Mouse (Mus musculus) kidney, embryonic 16.5 days (tissue): ENCODE results near the gene Cyld. TPM values are rescaled to one million over a fixed set of nuclear protein-coding genes. Genes with fewer than 3 reads are reported as not detected.

Source experiments
- ATAC-seq: fragments of 200-750 bp; cut with Nextera tagmentation; 2 replicates; pipeline ENCODE4 v1.8.0; 2017; ENCODE audit warnings: moderate TSS enrichment; ENCODE audit not compliant: low FRiP score, low TSS enrichment
- H3K27ac ChIP-seq: fragments of 300-500 bp; sonication (generic); 2 replicates; pipeline ENCODE4 v1.5.1; 2014; ENCODE audit warnings: low read length
- H3K27me3 ChIP-seq: fragments of 300-500 bp; sonication (generic); 2 replicates; pipeline ENCODE4 v1.6.1; 2014; ENCODE audit warnings: low read length, control low read depth, mixed read lengths; ENCODE audit not compliant: insufficient read depth
- H3K36me3 ChIP-seq: fragments of 300-500 bp; sonication (generic); 2 replicates; pipeline ENCODE4 v1.6.1; 2014; ENCODE audit warnings: low read length, control low read depth, mixed read lengths; ENCODE audit not compliant: insufficient read depth
- H3K4me1 ChIP-seq: fragments of 300-500 bp; sonication (generic); 2 replicates; pipeline ENCODE4 v1.6.1; 2014; ENCODE audit warnings: low read length, control low read depth, mixed read lengths; ENCODE audit not compliant: insufficient read depth
- H3K4me2 ChIP-seq: fragments of 300-500 bp; sonication (generic); replicated peaks from 2 replicates; pipeline ENCODE4 v1.6.1; 2014; ENCODE audit warnings: low read depth, low read length
- H3K4me3 ChIP-seq: fragments of 300-500 bp; sonication (generic); 2 replicates; pipeline ENCODE4 v1.5.1; 2014; ENCODE audit warnings: mild to moderate bottlenecking, low read length
- H3K9ac ChIP-seq: fragments of 300-500 bp; sonication (generic); replicated peaks from 2 replicates; pipeline ENCODE4 v1.6.1; 2014; ENCODE audit warnings: low read length
- H3K9me3 ChIP-seq: fragments of 300-500 bp; sonication (generic); 2 replicates; pipeline ENCODE4 v1.6.1; 2016; ENCODE audit warnings: low read length, control low read depth
- WGBS: fragments of 180-500 bp; shearing (Covaris S2); extraction: QIAGEN DNeasy Blood & Tissue Kit; methylation state at CpG from one replicate; pipeline ENCODE4 v1.1.7; 2014; 5-methylcytosine and 5-hydroxymethylcytosine counted together
- polyA plus RNA-seq: library from polyadenylated mRNA; unstranded; fragments of >200 nt; fragmentation: Nextera tagmentation; extraction: Ambion mirVana; gene quantifications from 2 replicates; pipeline ENCODE4 v1.2.1, GENCODE M21; 2015

The Cyld gene
- polyA plus RNA-seq, 1 experiment from 2014 or later: 13.1 TPM

- Histone ChIP-seq H3K36me3 (no peaks in the 10 kb centered on the region), H3K4me2 (peak overlapping the region; percentile 80), H3K9ac (peak overlapping the region; percentile 77), H3K27ac (no peak overlapping the region; the same call in 1 of the 2 replicates), H3K4me1 (peaks cover 10% of the 10 kb centered on the region), H3K4me3 (peak overlapping the region; percentile 75), H3K9me3 (no peaks in the 10 kb centered on the region), H3K27me3 (no peaks in the 10 kb centered on the region)
- 15% methylated on average over 4 of the region's 4 CpGs for WGBS
- ATAC-seq: no peak
Observed at GRCm38 (mm10) chr8:88697642-88698031, 809 bp downstream of the Cyld start.

DNA sequence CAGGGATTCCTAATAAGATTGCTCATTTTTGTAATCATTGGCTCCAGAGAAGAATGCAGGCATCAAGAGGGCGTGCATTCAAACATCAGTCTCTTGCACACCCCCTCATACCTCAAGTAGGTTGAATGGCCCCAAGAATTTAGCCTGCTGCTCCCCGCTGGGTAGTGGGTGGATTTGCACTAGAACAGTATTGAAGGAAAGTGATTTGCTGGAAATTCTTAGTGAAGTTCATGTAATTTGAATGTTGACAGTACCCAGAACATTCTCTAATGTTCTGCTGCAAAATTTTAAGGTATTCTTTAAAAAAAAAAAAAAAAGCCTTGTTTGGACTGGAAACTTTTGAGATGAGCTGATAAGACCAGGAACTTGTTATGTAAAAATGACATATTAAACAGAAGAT is 1.2 kb downstream of the Cyld start:
- H3K4me3 ChIP-seq: peak overlapping the region; percentile 75
- 34% methylated on average over 2 of the region's 2 CpGs for WGBS
- H3K4me1 ChIP-seq: peaks cover 10% of the 10 kb centered on the region
- H3K36me3 ChIP-seq: no peaks in the 10 kb centered on the region
- H3K9ac ChIP-seq: peak overlapping the region; percentile 77; the same call in 1 of the 2 replicates
- no peaks in the 10 kb centered on the region for H3K27me3 ChIP-seq
- H3K27ac ChIP-seq: no peak overlapping the region
- H3K4me2 ChIP-seq: peak overlapping the region; percentile 80
- H3K9me3 ChIP-seq: no peaks in the 10 kb centered on the region
- no peak for ATAC-seq

DNA sequence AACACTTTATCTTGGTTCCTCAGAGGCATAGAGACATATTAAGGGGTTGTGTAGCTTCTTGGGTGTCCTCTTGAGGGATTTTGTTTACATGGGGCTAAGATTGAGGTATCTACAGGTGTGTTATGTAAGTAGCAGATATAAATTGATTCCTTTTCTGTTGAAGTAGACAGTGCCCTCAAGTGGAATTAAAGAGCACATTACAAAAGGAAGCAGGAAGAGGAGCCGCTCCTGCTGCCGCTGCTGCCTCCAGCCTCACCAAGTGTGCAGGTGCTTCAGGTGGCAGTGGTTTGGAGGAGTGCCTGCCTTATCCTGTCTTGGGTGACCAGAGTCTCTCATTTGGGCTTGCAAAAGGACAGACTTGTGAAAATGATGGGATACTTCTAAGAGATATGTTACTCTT is 4.8 kb downstream of the Cyld start:
- no peak overlapping the region for H3K9ac ChIP-seq
- no peak overlapping the region for H3K4me3 ChIP-seq
- no peaks in the 10 kb centered on the region for H3K9me3 ChIP-seq
- no peak for ATAC-seq
- H3K4me2 ChIP-seq: no peak overlapping the region
- peaks cover 6% of the 10 kb centered on the region for H3K4me1 ChIP-seq
- H3K27ac ChIP-seq: no peak overlapping the region
- H3K36me3 ChIP-seq: no peaks in the 10 kb centered on the region
- H3K27me3 ChIP-seq: no peaks in the 10 kb centered on the region
- 19% methylated on average over 2 of the region's 2 CpGs for WGBS

GRCm38 (mm10) chr8:88702816-88703215 is 6.0 kb downstream of the Cyld start:
- no peak overlapping the region for H3K9ac ChIP-seq
- no peaks in the 10 kb centered on the region for H3K27me3 ChIP-seq
- peaks cover 3% of the 10 kb centered on the region for H3K4me1 ChIP-seq
- no peaks in the 10 kb centered on the region for H3K36me3 ChIP-seq
- 92% methylated on average over 3 of the region's 3 CpGs for WGBS
- no peak overlapping the region for H3K4me2 ChIP-seq
- no peak overlapping the region for H3K4me3 ChIP-seq
- H3K9me3 ChIP-seq: no peaks in the 10 kb centered on the region
- no peak overlapping the region for H3K27ac ChIP-seq
- ATAC-seq: no peak

GRCm38 (mm10) chr8:88723256-88723963 is 26.6 kb downstream of the Cyld start:
- H3K4me3 ChIP-seq: no peak overlapping the region
- H3K27ac ChIP-seq: no peak overlapping the region
- H3K27me3 ChIP-seq: no peaks in the 10 kb centered on the region
- 96% methylated on average over 2 of the region's 2 CpGs for WGBS
- no peaks in the 10 kb centered on the region for H3K9me3 ChIP-seq
- H3K4me1 ChIP-seq: no peaks in the 10 kb centered on the region
- 0 out of 2 replicates have a peak, but pooled peaks cover 12% of the 10 kb centered on the region for H3K36me3 ChIP-seq
- H3K4me2 ChIP-seq: no peak overlapping the region
- no peak for ATAC-seq
- H3K9ac ChIP-seq: no peak overlapping the region

- ATAC-seq: peak; percentile 75
- no peaks in the 10 kb centered on the region for H3K36me3 ChIP-seq
- H3K9me3 ChIP-seq: no peaks in the 10 kb centered on the region
- no peak overlapping the region for H3K27ac ChIP-seq
- peak overlapping the region; percentile 48 for H3K4me2 ChIP-seq
- H3K4me3 ChIP-seq: peak overlapping the region; percentile 22; the same call in 1 of the 2 replicates
- no peaks in the 10 kb centered on the region for H3K27me3 ChIP-seq
- no peak overlapping the region; the same call in 1 of the 2 replicates for H3K9ac ChIP-seq
- no peaks in the 10 kb centered on the region for H3K4me1 ChIP-seq
- 1% methylated on average over 14 of the region's 14 CpGs for WGBS
Observed at GRCm38 (mm10) chr8:88755175-88755791, 58.5 kb downstream of the Cyld start.

- no peaks in the 10 kb centered on the region for H3K27me3 ChIP-seq
- no peak overlapping the region for H3K4me3 ChIP-seq
- H3K9me3 ChIP-seq: no peaks in the 10 kb centered on the region
- ATAC-seq: no peak
- H3K4me2 ChIP-seq: no peak overlapping the region
- H3K4me1 ChIP-seq: no peaks in the 10 kb centered on the region
- no peak overlapping the region for H3K27ac ChIP-seq
- H3K9ac ChIP-seq: no peak overlapping the region
- WGBS: 77% methylated on average over 12 of the region's 12 CpGs
- no peaks in the 10 kb centered on the region for H3K36me3 ChIP-seq
Observed at GRCm38 (mm10) chr8:88761980-88762379, 65.2 kb downstream of the Cyld start.

GRCm38 (mm10) chr8:88771241-88771640 is 74.4 kb downstream of the Cyld start:
- Histone ChIP-seq H3K4me3 (no peak overlapping the region), H3K4me2 (no peak overlapping the region), H3K36me3 (no peaks in the 10 kb centered on the region)

GRCm38 (mm10) chr8:88774593-88775297 is 77.9 kb downstream of the Cyld start:
- no peak overlapping the region for H3K4me2 ChIP-seq
- 0 out of 2 replicates have a peak, but pooled peaks have one; percentile 23 for ATAC-seq
- no peak overlapping the region for H3K9ac ChIP-seq
- H3K27me3 ChIP-seq: no peaks in the 10 kb centered on the region
- no peak overlapping the region for H3K27ac ChIP-seq
- peaks cover 3% of the 10 kb centered on the region; the same call in 1 of the 2 replicates for H3K9me3 ChIP-seq
- peaks cover 5% of the 10 kb centered on the region for H3K4me1 ChIP-seq
- no peaks in the 10 kb centered on the region for H3K36me3 ChIP-seq
- no peak overlapping the region for H3K4me3 ChIP-seq
- 55% methylated on average over 19 of the region's 19 CpGs for WGBS

More at GRCm38 (mm10) chr8:88771241-88771640, 74.4 kb downstream of the Cyld start:
- no peaks in the 10 kb centered on the region for H3K27me3 ChIP-seq
- H3K27ac ChIP-seq: no peak overlapping the region
- no peak for ATAC-seq
- WGBS: 69% methylated on average over 7 of the region's 7 CpGs
- H3K4me1 ChIP-seq: peaks cover 5% of the 10 kb centered on the region
- H3K9me3 ChIP-seq: peaks cover 13% of the 10 kb centered on the region
- no peak overlapping the region for H3K9ac ChIP-seq
